Mouse (Mus musculus) forebrain, embryonic 10.5 days (tissue): ENCODE measurements around the gene 1700056E22Rik. TPM values are rescaled to one million over a fixed set of nuclear protein-coding genes. Genes with fewer than 3 reads are reported as not detected.

Source experiments
- DNase-seq: peaks from one replicate; pipeline ENCODE4 v3.0.0-alpha.2; 2017; ENCODE audit warnings: low spot score; ENCODE audit errors: extremely low spot score
- H3K27ac ChIP-seq: fragments of 300-500 bp; sonication (generic); 2 replicates; pipeline ENCODE4 v1.5.1; 2016; ENCODE audit warnings: mild to moderate bottlenecking
- H3K27me3 ChIP-seq: fragments of 300-500 bp; sonication (generic); 2 replicates; pipeline ENCODE4 v1.6.1; 2016; ENCODE audit warnings: mild to moderate bottlenecking; ENCODE audit not compliant: poor library complexity, severe bottlenecking
- H3K36me3 ChIP-seq: fragments of 300-500 bp; sonication (generic); replicated peaks from 2 replicates; pipeline ENCODE4 v1.6.1; 2016; ENCODE audit warnings: mild to moderate bottlenecking, moderate library complexity
- H3K4me1 ChIP-seq: fragments of 300-500 bp; sonication (generic); 2 replicates; pipeline ENCODE4 v1.6.1; 2016
- H3K4me3 ChIP-seq: fragments of 300-500 bp; sonication (generic); 2 replicates; pipeline ENCODE4 v1.5.1; 2016; ENCODE audit warnings: mild to moderate bottlenecking, moderate library complexity
- H3K9me3 ChIP-seq: fragments of 300-500 bp; sonication (generic); 2 replicates; pipeline ENCODE4 v1.6.1; 2016; ENCODE audit warnings: mild to moderate bottlenecking, moderate library complexity
- WGBS: fragments of 180-500 bp; shearing (Covaris S2); methylation state at CpG from one replicate; pipeline ENCODE4 v1.1.7; 2016; 5-methylcytosine and 5-hydroxymethylcytosine counted together
- polyA plus RNA-seq: library from polyadenylated mRNA; unstranded; fragments of >200 nt; fragmentation: Nextera tagmentation; extraction: Ambion mirVana; gene quantifications from 2 replicates; pipeline ENCODE4 v1.2.1, GENCODE M21; 2016

1700056E22Rik gene
- polyA plus RNA-seq, 1 experiment from 2014 or later = 1.0 TPM

GRCm38 (mm10) chr1:184060828-184061734, 27.0 kb upstream of the 1700056E22Rik start:
- no peak for DNase-seq
- whole genome bisulfite sequencing = 80% methylated on average over 4 of the region's 4 CpGs

GRCm38 (mm10) chr1:184060381-184060780, 26.3 kb upstream of the 1700056E22Rik start:
- no peak for DNase-seq
- Histone ChIP-seq H3K27me3 (no peaks in the 10 kb centered on the region), H3K27ac (no peak overlapping the region), H3K4me3 (no peak overlapping the region), H3K4me1 (peaks cover 6% of the 10 kb centered on the region), H3K36me3 (no peaks in the 10 kb centered on the region), H3K9me3 (no peaks in the 10 kb centered on the region)
- 89% methylated on average over 9 of the region's 9 CpGs for WGBS

More at GRCm38 (mm10) chr1:184060828-184061734, 27.0 kb upstream of the 1700056E22Rik start:
- Histone ChIP-seq H3K4me3 (no peak overlapping the region), H3K4me1 (peaks cover 13% of the 10 kb centered on the region), H3K9me3 (no peaks in the 10 kb centered on the region), H3K27ac (no peak overlapping the region), H3K36me3 (no peaks in the 10 kb centered on the region), H3K27me3 (no peaks in the 10 kb centered on the region)

DNA sequence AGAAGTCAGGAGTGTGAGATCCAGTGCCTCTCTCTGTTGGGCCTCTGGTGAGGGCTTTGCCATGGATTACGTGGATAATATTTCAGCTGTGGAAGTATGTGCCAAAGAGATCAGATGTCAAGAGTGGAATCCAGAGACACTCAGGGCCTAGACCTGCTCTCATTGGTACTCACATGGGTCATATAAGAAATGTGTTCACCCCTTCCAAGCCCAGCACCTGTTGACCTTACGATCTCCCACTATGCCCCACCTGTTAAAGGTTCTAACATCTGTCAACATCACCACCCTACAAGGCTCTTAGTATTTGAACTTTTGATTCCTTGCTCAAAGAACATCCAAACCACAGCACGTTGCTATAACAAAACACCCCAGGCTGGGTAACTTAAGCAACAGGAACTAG, 25.7 kb upstream of the 1700056E22Rik start:
- Histone ChIP-seq H3K27ac (no peak overlapping the region), H3K36me3 (no peaks in the 10 kb centered on the region), H3K4me3 (no peak overlapping the region), H3K27me3 (no peaks in the 10 kb centered on the region), H3K9me3 (no peaks in the 10 kb centered on the region), H3K4me1 (peaks cover 3% of the 10 kb centered on the region; the same call in 1 of the 2 replicates)
- DNase-seq = no peak
- WGBS = 91% methylated on average over 3 of the region's 3 CpGs

DNA sequence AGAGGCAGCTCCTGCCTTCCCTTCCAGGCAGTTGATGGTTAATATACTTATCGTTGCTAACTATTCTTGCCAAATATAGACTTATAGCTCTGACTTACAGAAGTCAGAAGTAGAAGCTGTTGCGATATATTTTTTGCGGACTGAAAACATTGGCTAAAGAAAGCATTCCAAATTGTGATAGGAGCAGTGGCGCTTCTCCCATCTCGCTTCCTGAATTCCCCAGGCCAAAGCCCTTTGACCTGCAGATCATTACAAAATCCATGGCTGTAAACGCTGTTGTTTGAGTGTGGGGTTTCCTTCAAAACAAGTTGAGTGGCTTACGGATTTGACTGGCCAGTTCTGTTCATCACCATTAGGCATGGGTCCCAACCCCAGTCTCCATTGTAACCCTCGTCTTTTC, 24.1 kb upstream of the 1700056E22Rik start:
- H3K27ac ChIP-seq = no peak overlapping the region
- H3K4me3 ChIP-seq = no peak overlapping the region
- 88% methylated on average over 8 of the region's 8 CpGs for WGBS
- no peaks in the 10 kb centered on the region for H3K9me3 ChIP-seq
- H3K4me1 ChIP-seq = no peaks in the 10 kb centered on the region; the same call in 1 of the 2 replicates
- DNase-seq = no peak
- H3K27me3 ChIP-seq = no peaks in the 10 kb centered on the region
- no peaks in the 10 kb centered on the region for H3K36me3 ChIP-seq

DNA sequence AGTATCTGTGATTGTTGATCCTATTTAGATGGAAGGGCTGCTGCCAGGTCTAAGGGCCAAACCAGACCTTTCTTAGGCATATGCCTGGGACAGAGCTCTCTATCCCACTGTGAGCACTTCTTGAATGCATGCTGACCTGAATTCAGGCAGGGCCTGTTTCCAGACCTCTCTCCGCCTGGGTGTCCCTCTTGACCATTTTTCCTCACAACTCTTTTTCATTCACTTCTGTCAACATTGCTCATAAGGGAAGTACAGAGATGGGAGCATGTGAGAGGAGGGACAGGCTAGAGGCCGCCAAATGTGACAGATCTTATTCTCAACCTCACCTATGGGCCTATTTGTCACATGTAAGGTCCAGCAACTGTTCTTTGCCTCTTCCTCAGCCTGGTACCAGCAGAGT, 20.1 kb upstream of the 1700056E22Rik start:
- no peaks in the 10 kb centered on the region for H3K27me3 ChIP-seq
- no peaks in the 10 kb centered on the region for H3K36me3 ChIP-seq
- H3K4me3 ChIP-seq = no peak overlapping the region
- no peak for DNase-seq
- H3K27ac ChIP-seq = no peak overlapping the region
- 90% methylated on average over 2 of the region's 2 CpGs for WGBS
- peaks cover 5% of the 10 kb centered on the region for H3K4me1 ChIP-seq
- H3K9me3 ChIP-seq = no peaks in the 10 kb centered on the region

DNA sequence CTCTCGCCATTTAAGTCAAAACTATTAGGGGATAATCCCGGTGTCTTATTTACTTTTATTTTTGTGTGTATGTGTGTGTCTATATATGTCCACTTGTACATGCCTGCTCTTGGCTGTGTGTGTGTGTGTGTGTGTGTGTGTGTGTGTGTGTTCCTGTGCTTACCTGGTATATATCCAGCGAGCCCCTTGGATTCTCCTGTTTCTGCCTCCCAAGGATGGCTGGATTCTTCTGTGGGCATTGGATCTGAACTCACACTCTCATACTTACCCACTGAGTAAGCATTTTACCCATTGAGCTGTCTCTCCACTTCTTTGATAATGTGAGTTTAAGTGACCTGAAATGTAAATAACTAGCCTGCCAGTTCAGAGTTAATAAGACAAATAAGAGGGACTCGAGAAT, 19.6 kb upstream of the 1700056E22Rik start:
- Histone ChIP-seq H3K9me3 (no peaks in the 10 kb centered on the region), H3K36me3 (no peaks in the 10 kb centered on the region), H3K4me1 (peaks cover 5% of the 10 kb centered on the region), H3K4me3 (no peak overlapping the region), H3K27ac (no peak overlapping the region), H3K27me3 (no peaks in the 10 kb centered on the region)
- WGBS = 95% methylated on average over 4 of the region's 4 CpGs
- DNase-seq = no peak

- Histone ChIP-seq H3K4me1 (peaks cover 5% of the 10 kb centered on the region), H3K9me3 (no peaks in the 10 kb centered on the region), H3K27ac (no peak overlapping the region), H3K4me3 (no peak overlapping the region), H3K36me3 (no peaks in the 10 kb centered on the region), H3K27me3 (no peaks in the 10 kb centered on the region)
- 86% methylated on average over 4 of the region's 4 CpGs for WGBS
- no peak for DNase-seq
These were observed 19.0 kb upstream of the 1700056E22Rik start for GRCm38 (mm10) chr1:184053141-184053540.

- peaks cover 5% of the 10 kb centered on the region for H3K4me1 ChIP-seq
- 80% methylated on average over 4 of the region's 4 CpGs for WGBS
- no peak overlapping the region for H3K4me3 ChIP-seq
These were observed 18.2 kb upstream of the 1700056E22Rik start for GRCm38 (mm10) chr1:184052331-184052730.

GRCm38 (mm10) chr1:184051824-184052223, 17.7 kb upstream of the 1700056E22Rik start:
- 50% methylated on average over 6 of the region's 6 CpGs for WGBS
- no peak overlapping the region for H3K27ac ChIP-seq
- H3K9me3 ChIP-seq = no peaks in the 10 kb centered on the region
- no peaks in the 10 kb centered on the region for H3K27me3 ChIP-seq
- no peaks in the 10 kb centered on the region for H3K36me3 ChIP-seq
- H3K4me3 ChIP-seq = no peak overlapping the region
- H3K4me1 ChIP-seq = peaks cover 5% of the 10 kb centered on the region
- DNase-seq = no peak

More at GRCm38 (mm10) chr1:184052331-184052730, 18.2 kb upstream of the 1700056E22Rik start:
- no peak for DNase-seq
- H3K36me3 ChIP-seq = no peaks in the 10 kb centered on the region
- H3K27me3 ChIP-seq = no peaks in the 10 kb centered on the region
- H3K27ac ChIP-seq = no peak overlapping the region
- no peaks in the 10 kb centered on the region for H3K9me3 ChIP-seq

- Histone ChIP-seq H3K4me3 (no peak overlapping the region), H3K27ac (no peak overlapping the region), H3K36me3 (no peaks in the 10 kb centered on the region), H3K4me1 (peaks cover 7% of the 10 kb centered on the region), H3K9me3 (no peaks in the 10 kb centered on the region), H3K27me3 (no peaks in the 10 kb centered on the region)
- DNase-seq = no peak
- 70% methylated on average over 1 of the region's 1 CpGs for WGBS
These were observed 17.2 kb upstream of the 1700056E22Rik start for GRCm38 (mm10) chr1:184051286-184051685.

- Histone ChIP-seq H3K36me3 (no peaks in the 10 kb centered on the region), H3K9me3 (no peaks in the 10 kb centered on the region), H3K27me3 (no peaks in the 10 kb centered on the region), H3K27ac (no peak overlapping the region), H3K4me3 (no peak overlapping the region), H3K4me1 (peaks cover 16% of the 10 kb centered on the region)
- DNase-seq = no peak
- 83% methylated on average over 10 of the region's 10 CpGs for WGBS
These were observed 14.7 kb upstream of the 1700056E22Rik start for GRCm38 (mm10) chr1:184048675-184049418.

DNA sequence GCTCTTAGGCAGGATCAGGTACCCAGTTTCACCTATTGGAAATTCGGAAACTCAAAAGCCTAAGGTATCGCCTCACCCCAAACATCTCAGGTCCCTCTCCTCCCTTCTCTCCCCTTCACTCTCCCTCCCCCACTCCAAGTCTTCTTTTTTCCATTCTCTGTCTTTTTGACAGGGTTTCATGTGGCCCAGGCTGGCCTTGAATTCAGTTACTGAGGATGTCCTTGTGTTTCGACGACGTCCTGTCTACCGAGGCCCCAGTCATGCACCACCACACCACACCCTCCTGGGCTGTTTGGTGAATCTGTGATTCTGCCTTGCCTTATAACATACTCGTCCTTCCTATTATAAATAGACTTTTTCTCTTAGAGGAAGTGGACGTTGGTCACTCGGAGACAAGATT, 13.7 kb upstream of the 1700056E22Rik start:
- peaks cover 16% of the 10 kb centered on the region for H3K4me1 ChIP-seq
- H3K27ac ChIP-seq = no peak overlapping the region
- no peaks in the 10 kb centered on the region for H3K27me3 ChIP-seq
- no peak for DNase-seq
- no peaks in the 10 kb centered on the region for H3K9me3 ChIP-seq
- no peaks in the 10 kb centered on the region for H3K36me3 ChIP-seq
- no peak overlapping the region for H3K4me3 ChIP-seq
- 90% methylated on average over 9 of the region's 9 CpGs for WGBS
